Mouse (Mus musculus): ENCODE measurements around the gene Fntb. TPM values are rescaled to one million over a fixed set of nuclear protein-coding genes. Genes with fewer than 3 reads are reported as not detected.

The Fntb gene
- total and polyA plus RNA-seq, 3 experiments = 10.4 to 79.8 (median 30.1) TPM

DNA sequence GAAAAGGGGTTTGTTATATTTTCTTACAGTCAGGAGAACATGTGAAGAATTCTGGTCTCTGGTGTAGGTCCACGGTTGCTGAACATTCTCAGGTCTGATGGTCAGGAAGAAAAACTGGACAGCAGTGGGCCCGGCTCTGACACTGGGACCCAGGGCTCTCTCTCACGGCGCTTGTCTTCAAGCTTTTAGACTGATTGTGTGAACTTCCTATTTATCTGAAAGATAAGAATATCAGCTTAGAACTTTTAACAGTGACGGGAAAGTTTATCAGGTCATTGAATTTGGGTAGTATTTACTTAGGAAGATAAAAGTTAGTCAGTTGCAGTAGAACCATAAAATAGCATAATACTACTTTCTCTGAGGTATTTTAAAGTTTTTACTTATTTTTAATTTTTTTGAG, 11.5 kb downstream of the Fntb start:
- peaks cover 49% of the 10 kb centered on the region for H3K4me1 ChIP-seq (ENCODE audit: insufficient read depth, low read depth, low read length)
- peaks cover 62% of the 10 kb centered on the region for H3K36me3 ChIP-seq (replicated peaks)
- no peaks in the 10 kb centered on the region for H3K9me3 ChIP-seq (replicated peaks)
- no peak overlapping the region for H3K4me3 ChIP-seq (ENCODE audit: low read depth, low read length)
- DNase-seq (ENCODE audit: low spot score) (no peak), ATAC-seq (ENCODE audit: extremely low read depth, insufficient number of reproducible peaks, low FRiP score, poor library complexity, severe bottlenecking) (no peak)
- no peaks in the 10 kb centered on the region for H3K27me3 ChIP-seq (ENCODE audit: insufficient read depth, low read length)
- no peak for TF ChIP-seq POLR2AphosphoS5 (IDR thresholded peaks at IDR 0.05; ENCODE audit: insufficient replicate concordance, low read depth, low read length)
- no peak for TF ChIP-seq GATA1 (IDR thresholded peaks at IDR 0.05; ENCODE audit: borderline replicate concordance, low read length)
- TF ChIP-seq TAL1 (conservative IDR thresholded peaks at IDR 0.05; ENCODE audit: low read depth, low read length) = no peak
- no peak for TF ChIP-seq CTCF (IDR thresholded peaks at IDR 0.05; ENCODE audit: low read depth, low read length)
- no peak for TF ChIP-seq GATA2 (IDR thresholded peaks at IDR 0.05; ENCODE audit: borderline replicate concordance, low read depth, low read length)

DNA sequence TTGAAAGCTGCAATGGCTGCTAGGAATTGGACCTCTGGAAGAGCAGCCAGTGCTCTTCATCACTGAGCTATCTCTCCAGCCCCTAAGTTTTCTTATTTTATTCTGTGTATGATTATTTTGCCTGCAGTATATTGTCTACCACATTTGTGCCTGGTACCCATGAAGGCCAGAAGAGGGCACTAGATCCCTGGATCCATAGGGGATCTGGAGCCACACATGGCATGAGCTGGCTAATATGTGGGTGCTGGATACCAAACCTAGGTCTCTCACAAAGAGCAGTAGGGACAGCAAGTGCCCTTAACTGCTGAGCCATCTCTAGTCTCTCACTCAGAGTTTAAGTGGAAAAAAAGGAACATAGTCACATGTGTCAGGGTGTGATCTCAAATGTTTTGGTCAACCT, 12.5 kb downstream of the Fntb start:
- Histone ChIP-seq H3K27me3 (ENCODE audit: insufficient read depth, low read length) (no peaks in the 10 kb centered on the region), H3K9me3 (replicated peaks) (no peaks in the 10 kb centered on the region), H3K36me3 (replicated peaks) (peaks cover 64% of the 10 kb centered on the region), H3K4me1 (ENCODE audit: insufficient read depth, low read depth, low read length) (peaks cover 49% of the 10 kb centered on the region), H3K4me3 (ENCODE audit: low read depth, low read length) (no peak overlapping the region)
- no peak for ATAC-seq (ENCODE audit: extremely low read depth, insufficient number of reproducible peaks, low FRiP score, poor library complexity, severe bottlenecking)
- no peak for TF ChIP-seq GATA2 (IDR thresholded peaks at IDR 0.05; ENCODE audit: borderline replicate concordance, low read depth, low read length)
- TF ChIP-seq POLR2AphosphoS5 (IDR thresholded peaks at IDR 0.05; ENCODE audit: insufficient replicate concordance, low read depth, low read length) = no peak
- no peak for TF ChIP-seq TAL1 (conservative IDR thresholded peaks at IDR 0.05; ENCODE audit: low read depth, low read length)
- no peak for TF ChIP-seq GATA1 (IDR thresholded peaks at IDR 0.05; ENCODE audit: borderline replicate concordance, low read length)
- no peak; the same call in 1 of the 2 replicates for TF ChIP-seq CTCF (IDR thresholded peaks at IDR 0.05; ENCODE audit: low read depth, low read length)
- no peak for DNase-seq (ENCODE audit: low spot score)

GRCm38 (mm10) chr12:76778305-76779083, 13.1 kb downstream of the Fntb start:
- Histone ChIP-seq H3K4me3 (ENCODE audit: low read depth, low read length) (no peak overlapping the region), H3K36me3 (replicated peaks) (peaks cover 58% of the 10 kb centered on the region), H3K9me3 (replicated peaks) (no peaks in the 10 kb centered on the region), H3K27me3 (ENCODE audit: insufficient read depth, low read length) (no peaks in the 10 kb centered on the region), H3K4me1 (ENCODE audit: insufficient read depth, low read depth, low read length) (peaks cover 44% of the 10 kb centered on the region)
- TF ChIP-seq CTCF (IDR thresholded peaks at IDR 0.05; ENCODE audit: low read depth, low read length) (no peak), GATA1 (IDR thresholded peaks at IDR 0.05; ENCODE audit: borderline replicate concordance, low read length) (no peak), POLR2AphosphoS5 (IDR thresholded peaks at IDR 0.05; ENCODE audit: insufficient replicate concordance, low read depth, low read length) (no peak), TAL1 (conservative IDR thresholded peaks at IDR 0.05; ENCODE audit: low read depth, low read length) (no peak), GATA2 (IDR thresholded peaks at IDR 0.05; ENCODE audit: borderline replicate concordance, low read depth, low read length) (no peak)
- ATAC-seq (ENCODE audit: extremely low read depth, insufficient number of reproducible peaks, low FRiP score, poor library complexity, severe bottlenecking) (no peak), DNase-seq (ENCODE audit: low spot score) (peak; percentile 36)

DNA sequence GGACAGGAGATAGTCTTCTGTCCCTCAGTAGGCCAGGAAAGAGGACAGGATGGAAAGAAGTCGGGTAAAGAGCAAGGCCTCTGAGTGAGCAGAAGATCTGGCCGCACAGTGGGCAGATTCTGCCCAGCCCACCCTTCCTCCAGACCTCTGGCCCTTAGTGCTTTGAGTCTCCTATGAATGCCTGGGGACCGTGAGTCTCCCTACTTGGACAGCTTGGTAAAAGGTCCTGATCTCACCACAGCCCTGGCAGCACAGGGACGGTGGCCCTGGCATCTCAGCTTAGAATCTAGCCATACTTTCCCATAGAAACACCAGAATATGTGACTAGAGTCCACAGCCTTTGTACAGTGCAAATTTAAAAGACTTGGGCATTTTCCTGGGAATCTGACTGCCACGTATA, 14.6 kb downstream of the Fntb start:
- ATAC-seq (ENCODE audit: extremely low read depth, insufficient number of reproducible peaks, low FRiP score, poor library complexity, severe bottlenecking) (no peak), DNase-seq (ENCODE audit: low spot score) (no peak)
- TF ChIP-seq TAL1 (conservative IDR thresholded peaks at IDR 0.05; ENCODE audit: low read depth, low read length) (no peak), GATA2 (IDR thresholded peaks at IDR 0.05; ENCODE audit: borderline replicate concordance, low read depth, low read length) (no peak), GATA1 (IDR thresholded peaks at IDR 0.05; ENCODE audit: borderline replicate concordance, low read length) (no peak), POLR2AphosphoS5 (IDR thresholded peaks at IDR 0.05; ENCODE audit: insufficient replicate concordance, low read depth, low read length) (no peak), CTCF (IDR thresholded peaks at IDR 0.05; ENCODE audit: low read depth, low read length) (no peak)
- peaks cover 57% of the 10 kb centered on the region for H3K36me3 ChIP-seq (replicated peaks)
- no peaks in the 10 kb centered on the region for H3K9me3 ChIP-seq (replicated peaks)
- H3K27me3 ChIP-seq (ENCODE audit: insufficient read depth, low read length) = no peaks in the 10 kb centered on the region
- peaks cover 31% of the 10 kb centered on the region for H3K4me1 ChIP-seq (ENCODE audit: insufficient read depth, low read depth, low read length)
- H3K4me3 ChIP-seq (ENCODE audit: low read depth, low read length) = no peak overlapping the region

DNA sequence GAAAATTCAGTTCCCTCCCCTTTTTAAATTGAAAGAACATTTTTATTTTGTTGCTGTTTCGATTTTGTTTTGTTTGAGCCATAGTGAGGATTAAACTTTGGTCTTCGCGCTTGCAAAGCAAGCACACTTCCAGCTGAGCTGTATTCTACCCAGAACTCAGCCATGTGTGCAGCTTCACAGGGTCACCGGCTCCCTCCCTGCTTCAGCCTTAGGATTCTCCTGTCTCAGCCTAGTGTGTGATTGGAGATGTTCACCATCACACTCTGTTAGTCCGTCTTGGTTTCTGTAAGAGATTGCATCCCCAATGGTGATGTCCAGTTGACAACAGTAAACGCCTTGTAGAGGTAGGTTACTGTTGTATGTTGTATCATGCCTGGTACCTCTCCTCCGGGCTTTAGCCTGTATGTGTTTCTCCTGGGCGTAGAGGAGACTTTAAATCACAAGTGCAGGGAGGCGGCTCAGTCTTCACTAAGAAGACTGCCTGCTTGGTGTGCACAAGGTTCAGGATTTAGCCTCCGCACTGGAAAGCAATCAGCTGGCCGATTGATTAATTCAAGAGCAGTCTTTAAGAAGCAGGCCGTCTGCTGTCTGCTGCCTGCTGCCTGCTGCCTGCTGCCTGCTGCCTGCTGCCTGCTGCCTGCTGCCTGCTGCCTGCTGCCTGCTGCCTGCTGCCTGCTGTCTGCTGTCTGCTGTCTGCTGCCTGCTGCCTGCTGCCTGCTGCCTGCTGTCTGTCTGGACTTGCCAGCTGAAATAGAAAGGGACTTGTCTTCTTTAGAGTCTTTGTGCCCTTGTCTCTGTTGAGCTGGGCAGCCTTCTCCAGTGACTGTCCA, 15.5 kb downstream of the Fntb start:
- Histone ChIP-seq H3K9me3 (replicated peaks) (no peaks in the 10 kb centered on the region), H3K4me3 (ENCODE audit: low read depth, low read length) (no peak overlapping the region), H3K36me3 (replicated peaks) (peaks cover 48% of the 10 kb centered on the region), H3K4me1 (ENCODE audit: insufficient read depth, low read depth, low read length) (peaks cover 22% of the 10 kb centered on the region), H3K27me3 (ENCODE audit: insufficient read depth, low read length) (no peaks in the 10 kb centered on the region)
- DNase-seq (ENCODE audit: low spot score) (no peak), ATAC-seq (ENCODE audit: extremely low read depth, insufficient number of reproducible peaks, low FRiP score, poor library complexity, severe bottlenecking) (no peak)
- no peak for TF ChIP-seq GATA1 (IDR thresholded peaks at IDR 0.05; ENCODE audit: borderline replicate concordance, low read length)
- no peak for TF ChIP-seq POLR2AphosphoS5 (IDR thresholded peaks at IDR 0.05; ENCODE audit: insufficient replicate concordance, low read depth, low read length)
- TF ChIP-seq CTCF (IDR thresholded peaks at IDR 0.05; ENCODE audit: low read depth, low read length) = no peak
- no peak for TF ChIP-seq GATA2 (IDR thresholded peaks at IDR 0.05; ENCODE audit: borderline replicate concordance, low read depth, low read length)
- no peak for TF ChIP-seq TAL1 (conservative IDR thresholded peaks at IDR 0.05; ENCODE audit: low read depth, low read length)
